Mouse (Mus musculus) NIH3T3 (cell line): ENCODE measurements at regions not wholly inside any gene's neighbourhood (a gene's known extent, or its start where the extent isn't known, plus 50 kb on each side); places are given as distances from the start of the nearest gene placed in this dataset.

Experiments
- DNase-seq: peaks from one replicate; pipeline ENCODE4 v3.0.0-alpha.2; 2012; ENCODE audit warnings: low read depth

DNA sequence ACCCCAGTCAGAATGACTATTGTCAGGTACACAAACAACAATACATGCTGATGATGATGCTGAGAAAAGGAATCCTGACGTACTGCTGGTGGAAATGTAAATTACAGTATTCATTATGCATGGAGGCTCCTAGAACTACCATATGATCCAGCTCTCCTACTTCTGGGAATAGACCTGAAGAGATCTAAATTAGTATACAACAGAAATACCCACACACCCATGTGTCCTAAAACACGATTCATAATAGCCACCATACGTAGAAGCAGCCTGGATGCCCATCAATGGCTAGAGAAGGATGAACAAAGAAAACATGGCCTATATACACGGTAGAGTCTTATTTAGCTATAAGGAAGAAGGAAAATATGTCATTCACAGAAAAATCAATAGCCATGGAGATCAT, 82.3 kb upstream of the Ttc14 start:
- no peak for DNase-seq

DNA sequence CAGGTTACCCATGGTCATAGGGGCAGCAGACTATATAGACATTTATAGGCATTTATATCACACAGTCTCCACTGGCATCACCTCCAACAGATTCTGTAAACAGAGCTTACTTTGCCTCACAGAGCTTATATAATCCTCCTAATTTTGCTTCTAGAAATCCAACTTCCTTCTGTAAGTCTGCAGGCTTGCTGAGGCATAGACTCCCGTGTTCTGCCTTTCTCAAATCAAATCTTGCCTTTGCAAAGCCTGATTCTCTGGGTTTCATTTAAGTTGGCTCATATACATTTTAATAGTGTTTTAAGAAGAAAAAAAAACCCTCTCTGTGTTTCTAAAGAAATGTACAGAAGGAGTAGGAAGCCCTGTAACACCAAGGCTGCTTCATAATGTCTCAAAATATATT, 71.7 kb upstream of the Ttc14 start:
- no peak for DNase-seq

DNA sequence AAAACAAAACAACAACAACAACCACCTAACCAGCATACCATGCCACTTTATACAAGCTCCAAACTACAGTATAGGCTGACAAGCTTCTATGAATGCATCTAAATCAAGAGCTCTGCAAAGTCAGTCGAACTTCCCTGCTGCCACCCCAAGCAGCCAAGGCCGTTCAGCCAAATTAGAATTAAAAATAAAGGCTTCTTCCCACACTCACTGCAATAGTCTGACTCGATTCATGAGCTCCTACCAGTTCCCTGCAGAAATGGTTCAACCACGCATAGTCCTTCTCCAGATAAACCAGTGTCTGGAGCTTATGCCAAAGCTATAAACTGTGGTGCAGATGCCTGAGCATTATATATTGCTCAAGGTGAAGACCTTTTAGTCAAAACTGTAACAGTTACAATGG, 69.3 kb upstream of the Ttc14 start:
- no peak for DNase-seq

DNA sequence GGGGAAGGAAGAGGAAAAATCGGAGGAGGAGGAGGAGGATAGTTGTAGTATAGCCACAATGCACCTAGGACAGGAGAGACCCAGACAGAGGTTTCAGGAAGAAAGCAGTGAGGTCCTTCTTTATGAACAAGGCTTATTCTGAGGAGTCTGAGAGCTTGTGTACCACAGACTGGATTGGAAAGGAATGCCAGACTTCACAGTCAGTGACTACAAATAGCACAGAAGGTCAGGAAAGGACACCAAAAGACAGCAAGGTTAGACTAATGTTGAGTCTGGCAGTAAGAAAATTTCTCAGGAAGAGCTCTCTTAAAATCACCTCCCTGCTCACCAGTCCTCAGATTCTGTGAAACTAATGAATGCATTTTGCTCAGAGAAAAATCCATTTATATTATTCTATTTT, 62.1 kb upstream of the Ttc14 start:
- no peak for DNase-seq

DNA sequence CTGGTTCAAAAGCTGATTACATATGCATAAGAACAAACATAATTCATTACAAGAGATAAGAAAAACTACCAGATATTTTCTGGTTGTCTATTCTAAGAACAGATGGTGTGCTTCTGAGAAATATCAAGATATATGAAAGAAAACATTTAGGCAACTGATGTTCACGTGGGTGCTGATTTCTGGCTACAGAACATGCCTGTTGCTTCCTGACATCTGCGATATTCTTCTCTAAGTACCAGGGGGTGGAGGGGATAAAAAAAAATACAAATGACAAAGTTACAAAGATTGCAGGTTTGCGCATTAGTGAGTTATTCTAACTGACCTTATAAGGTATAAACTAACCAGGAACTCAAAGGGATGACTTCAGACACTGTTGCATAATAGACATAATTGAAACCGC, 57.5 kb upstream of the Ttc14 start:
- DNase-seq, result peak; percentile 66
